Mouse (Mus musculus): ENCODE results near the gene Mettl5. TPM values are rescaled to one million over a fixed set of nuclear protein-coding genes. Genes with fewer than 3 reads are reported as not detected.

Mettl5 gene
- polyA plus RNA-seq, 1 experiment from 2014 or later = 23.5 TPM

- H3K4me2 ChIP-seq (ENCODE audit: low read depth, low read length) = peak overlapping the region; percentile 18; the same call in 1 of the 2 replicates
These were observed 10.8 kb upstream of the Mettl5 start for GRCm38 (mm10) chr2:69896224-69896581.

GRCm38 (mm10) chr2:69895502-69896223 is 10.2 kb upstream of the Mettl5 start:
- no peaks in the 10 kb centered on the region for H3K9me3 ChIP-seq (replicated peaks; ENCODE audit: control insufficient read depth, low read length)
- peak overlapping the region; percentile 75 for H3K27ac ChIP-seq (ENCODE audit: low read length)
- H3K27me3 ChIP-seq (ENCODE audit: control insufficient read depth, insufficient read depth, low read depth, low read length) = no peaks in the 10 kb centered on the region
- H3K36me3 ChIP-seq (ENCODE audit: control insufficient read depth, insufficient read depth) = no peaks in the 10 kb centered on the region
- H3K9ac ChIP-seq (ENCODE audit: low read depth, low read length) = no peak overlapping the region
- no peak overlapping the region for H3K4me2 ChIP-seq (ENCODE audit: low read depth, low read length)
- ATAC-seq (ENCODE audit: low read depth) = no peak
- WGBS (ENCODE audit: insufficient replicate concordance) = 61% methylated on average over 14 of the region's 14 CpGs
- no peak overlapping the region for H3K4me3 ChIP-seq (ENCODE audit: low read depth, low read length)
- peaks cover 21% of the 10 kb centered on the region for H3K4me1 ChIP-seq (ENCODE audit: control insufficient read depth, low read depth, low read length)

More at GRCm38 (mm10) chr2:69896224-69896581, 10.8 kb upstream of the Mettl5 start:
- ATAC-seq (ENCODE audit: low read depth) = no peak
- Histone ChIP-seq H3K9me3 (replicated peaks; ENCODE audit: control insufficient read depth, low read length) (no peaks in the 10 kb centered on the region), H3K27ac (ENCODE audit: low read length) (peak overlapping the region; percentile 75), H3K36me3 (ENCODE audit: control insufficient read depth, insufficient read depth) (no peaks in the 10 kb centered on the region), H3K4me1 (ENCODE audit: control insufficient read depth, low read depth, low read length) (peaks cover 18% of the 10 kb centered on the region), H3K27me3 (ENCODE audit: control insufficient read depth, insufficient read depth, low read depth, low read length) (no peaks in the 10 kb centered on the region), H3K9ac (ENCODE audit: low read depth, low read length) (no peak overlapping the region), H3K4me3 (ENCODE audit: low read depth, low read length) (no peak overlapping the region)
- WGBS (ENCODE audit: insufficient replicate concordance) = 35% methylated on average over 4 of the region's 4 CpGs

- no peak overlapping the region for H3K4me2 ChIP-seq (ENCODE audit: low read depth, low read length)
- H3K4me3 ChIP-seq (ENCODE audit: low read depth, low read length) = no peak overlapping the region
- no peaks in the 10 kb centered on the region for H3K36me3 ChIP-seq (ENCODE audit: control insufficient read depth, insufficient read depth)
- peaks cover 19% of the 10 kb centered on the region for H3K4me1 ChIP-seq (ENCODE audit: control insufficient read depth, low read depth, low read length)
- WGBS (ENCODE audit: insufficient replicate concordance) = 77% methylated on average over 5 of the region's 5 CpGs
- no peak overlapping the region for H3K9ac ChIP-seq (ENCODE audit: low read depth, low read length)
- no peak for ATAC-seq (ENCODE audit: low read depth)
- no peaks in the 10 kb centered on the region for H3K9me3 ChIP-seq (replicated peaks; ENCODE audit: control insufficient read depth, low read length)
- H3K27ac ChIP-seq (ENCODE audit: low read length) = no peak overlapping the region
- no peaks in the 10 kb centered on the region for H3K27me3 ChIP-seq (ENCODE audit: control insufficient read depth, insufficient read depth, low read depth, low read length)
These were observed 8.5 kb upstream of the Mettl5 start for GRCm38 (mm10) chr2:69893891-69894290.

GRCm38 (mm10) chr2:69893145-69893544 is 7.7 kb upstream of the Mettl5 start:
- Histone ChIP-seq H3K9me3 (replicated peaks; ENCODE audit: control insufficient read depth, low read length) (no peaks in the 10 kb centered on the region), H3K27ac (ENCODE audit: low read length) (no peak overlapping the region), H3K4me3 (ENCODE audit: low read depth, low read length) (no peak overlapping the region), H3K4me2 (ENCODE audit: low read depth, low read length) (no peak overlapping the region), H3K27me3 (ENCODE audit: control insufficient read depth, insufficient read depth, low read depth, low read length) (no peaks in the 10 kb centered on the region), H3K36me3 (ENCODE audit: control insufficient read depth, insufficient read depth) (no peaks in the 10 kb centered on the region), H3K9ac (ENCODE audit: low read depth, low read length) (no peak overlapping the region), H3K4me1 (ENCODE audit: control insufficient read depth, low read depth, low read length) (peaks cover 12% of the 10 kb centered on the region)
- 93% methylated on average over 1 of the region's 1 CpGs for WGBS (ENCODE audit: insufficient replicate concordance)
- ATAC-seq (ENCODE audit: low read depth) = no peak

GRCm38 (mm10) chr2:69890843-69891242 is 5.4 kb upstream of the Mettl5 start:
- Histone ChIP-seq H3K4me1 (ENCODE audit: control insufficient read depth, low read depth, low read length) (peaks cover 4% of the 10 kb centered on the region), H3K4me2 (ENCODE audit: low read depth, low read length) (no peak overlapping the region), H3K9ac (ENCODE audit: low read depth, low read length) (no peak overlapping the region), H3K36me3 (ENCODE audit: control insufficient read depth, insufficient read depth) (no peaks in the 10 kb centered on the region), H3K4me3 (ENCODE audit: low read depth, low read length) (no peak overlapping the region), H3K27ac (ENCODE audit: low read length) (no peak overlapping the region), H3K9me3 (replicated peaks; ENCODE audit: control insufficient read depth, low read length) (no peaks in the 10 kb centered on the region), H3K27me3 (ENCODE audit: control insufficient read depth, insufficient read depth, low read depth, low read length) (no peaks in the 10 kb centered on the region)
- ATAC-seq (ENCODE audit: low read depth) = peak; percentile 27; the same call in 1 of the 2 replicates
- WGBS (ENCODE audit: insufficient replicate concordance) = 32% methylated on average over 7 of the region's 7 CpGs

- 47% methylated on average over 2 of the region's 2 CpGs for WGBS (ENCODE audit: insufficient replicate concordance)
- Histone ChIP-seq H3K27me3 (ENCODE audit: control insufficient read depth, insufficient read depth, low read depth, low read length) (no peaks in the 10 kb centered on the region), H3K9ac (ENCODE audit: low read depth, low read length) (no peak overlapping the region), H3K4me2 (ENCODE audit: low read depth, low read length) (no peak overlapping the region), H3K27ac (ENCODE audit: low read length) (no peak overlapping the region), H3K4me3 (ENCODE audit: low read depth, low read length) (no peak overlapping the region), H3K36me3 (ENCODE audit: control insufficient read depth, insufficient read depth) (no peaks in the 10 kb centered on the region), H3K9me3 (replicated peaks; ENCODE audit: control insufficient read depth, low read length) (no peaks in the 10 kb centered on the region), H3K4me1 (ENCODE audit: control insufficient read depth, low read depth, low read length) (peaks cover 10% of the 10 kb centered on the region)
- no peak for ATAC-seq (ENCODE audit: low read depth)
These were observed 3.5 kb upstream of the Mettl5 start for GRCm38 (mm10) chr2:69888957-69889356.

- no peaks in the 10 kb centered on the region for H3K27me3 ChIP-seq (ENCODE audit: control insufficient read depth, insufficient read depth, low read depth, low read length)
- H3K9me3 ChIP-seq (replicated peaks; ENCODE audit: control insufficient read depth, low read length) = no peaks in the 10 kb centered on the region
- H3K36me3 ChIP-seq (ENCODE audit: control insufficient read depth, insufficient read depth) = no peaks in the 10 kb centered on the region
- WGBS (ENCODE audit: insufficient replicate concordance) = 3% methylated on average over 12 of the region's 12 CpGs
- H3K4me1 ChIP-seq (ENCODE audit: control insufficient read depth, low read depth, low read length) = peaks cover 7% of the 10 kb centered on the region
- H3K4me3 ChIP-seq (ENCODE audit: low read depth, low read length) = peak overlapping the region; percentile 86
- H3K4me2 ChIP-seq (ENCODE audit: low read depth, low read length) = peak overlapping the region; percentile 71
- ATAC-seq (ENCODE audit: low read depth) = peak; percentile 53
- H3K27ac ChIP-seq (ENCODE audit: low read length) = peak overlapping the region; percentile 86
- H3K9ac ChIP-seq (ENCODE audit: low read depth, low read length) = peak overlapping the region; percentile 90
These were observed 365 bp downstream of the Mettl5 start for GRCm38 (mm10) chr2:69885050-69885449.

GRCm38 (mm10) chr2:69884581-69884980 is 834 bp downstream of the Mettl5 start:
- peak overlapping the region; percentile 86 for H3K27ac ChIP-seq (ENCODE audit: low read length)
- H3K4me3 ChIP-seq (ENCODE audit: low read depth, low read length) = peak overlapping the region; percentile 86
- peaks cover 7% of the 10 kb centered on the region for H3K4me1 ChIP-seq (ENCODE audit: control insufficient read depth, low read depth, low read length)
- H3K4me2 ChIP-seq (ENCODE audit: low read depth, low read length) = peak overlapping the region; percentile 71
- ATAC-seq (ENCODE audit: low read depth) = no peak
- H3K27me3 ChIP-seq (ENCODE audit: control insufficient read depth, insufficient read depth, low read depth, low read length) = no peaks in the 10 kb centered on the region
- H3K36me3 ChIP-seq (ENCODE audit: control insufficient read depth, insufficient read depth) = no peaks in the 10 kb centered on the region
- 21% methylated on average over 6 of the region's 6 CpGs for WGBS (ENCODE audit: insufficient replicate concordance)
- peak overlapping the region; percentile 90 for H3K9ac ChIP-seq (ENCODE audit: low read depth, low read length)
- no peaks in the 10 kb centered on the region for H3K9me3 ChIP-seq (replicated peaks; ENCODE audit: control insufficient read depth, low read length)

GRCm38 (mm10) chr2:69883990-69884391 is 1.4 kb downstream of the Mettl5 start:
- Histone ChIP-seq H3K4me1 (ENCODE audit: control insufficient read depth, low read depth, low read length) (peaks cover 7% of the 10 kb centered on the region), H3K4me2 (ENCODE audit: low read depth, low read length) (peak overlapping the region; percentile 71), H3K27ac (ENCODE audit: low read length) (peak overlapping the region; percentile 86; the same call in 1 of the 2 replicates), H3K27me3 (ENCODE audit: control insufficient read depth, insufficient read depth, low read depth, low read length) (no peaks in the 10 kb centered on the region), H3K9me3 (replicated peaks; ENCODE audit: control insufficient read depth, low read length) (no peaks in the 10 kb centered on the region), H3K4me3 (ENCODE audit: low read depth, low read length) (peak overlapping the region; percentile 86), H3K9ac (ENCODE audit: low read depth, low read length) (peak overlapping the region; percentile 90; the same call in 1 of the 2 replicates), H3K36me3 (ENCODE audit: control insufficient read depth, insufficient read depth) (no peaks in the 10 kb centered on the region)
- WGBS (ENCODE audit: insufficient replicate concordance) = 35% methylated on average over 2 of the region's 2 CpGs
- ATAC-seq (ENCODE audit: low read depth) = no peak

Measured in liver, embryonic 16.5 days (tissue).